Mouse (Mus musculus) spleen, adult 18-20 months (tissue): ENCODE data around the gene Trp53.
"Not testable (repeated sequence)": the region's sequence is repeated elsewhere in the genome, so short reads cannot be mapped to it uniquely, and the experiment has no call there.

Experiments
- DNase-seq, 2 experiments: peaks; one replicate each; pipeline ENCODE4 v3.0.0; 2022; ENCODE audit warnings: mixed read lengths in 2 of 2

The Trp53 gene

DNA sequence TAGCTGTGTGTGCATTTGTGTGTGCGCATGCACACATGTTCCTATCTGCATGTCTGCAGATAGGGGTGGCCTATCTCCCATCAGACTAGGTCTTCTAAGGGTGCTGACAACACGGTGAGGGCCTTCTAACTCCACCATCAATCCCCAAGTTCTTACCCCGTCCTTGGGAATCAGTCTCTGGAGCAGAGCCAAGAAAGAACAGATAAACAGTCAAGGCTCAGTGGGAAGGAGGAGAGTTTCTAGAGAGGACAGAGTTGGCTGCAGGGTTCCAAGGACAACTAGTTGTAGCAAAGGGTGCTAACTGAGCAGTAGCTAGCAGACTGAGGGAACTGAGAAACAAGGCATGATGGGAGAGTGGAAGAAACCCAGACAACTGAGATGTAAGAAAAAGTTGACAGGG, 21.6 kb downstream of the Trp53 start:
- DNase-seq, result no peak

DNA sequence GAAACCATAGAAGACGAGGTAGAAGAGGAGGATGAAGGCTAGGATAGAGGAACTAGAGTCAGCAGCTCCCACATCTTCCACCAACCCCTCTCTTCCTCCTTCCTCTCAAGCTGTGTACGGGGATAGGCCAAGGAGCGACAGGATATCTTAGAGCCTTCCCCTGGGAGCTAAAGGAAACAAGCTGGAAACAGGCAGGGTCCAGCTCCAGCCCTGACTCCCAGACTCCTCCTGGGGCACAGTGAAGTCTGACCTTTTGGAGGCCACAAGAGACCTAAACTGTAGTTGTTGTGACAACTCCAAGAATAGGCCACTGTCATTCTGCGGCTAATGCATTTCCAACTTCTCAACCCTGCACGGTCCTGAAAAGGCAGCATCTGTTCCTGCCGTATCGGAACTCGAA, 23.4 kb downstream of the Trp53 start:
- DNase-seq, result no peak

DNA sequence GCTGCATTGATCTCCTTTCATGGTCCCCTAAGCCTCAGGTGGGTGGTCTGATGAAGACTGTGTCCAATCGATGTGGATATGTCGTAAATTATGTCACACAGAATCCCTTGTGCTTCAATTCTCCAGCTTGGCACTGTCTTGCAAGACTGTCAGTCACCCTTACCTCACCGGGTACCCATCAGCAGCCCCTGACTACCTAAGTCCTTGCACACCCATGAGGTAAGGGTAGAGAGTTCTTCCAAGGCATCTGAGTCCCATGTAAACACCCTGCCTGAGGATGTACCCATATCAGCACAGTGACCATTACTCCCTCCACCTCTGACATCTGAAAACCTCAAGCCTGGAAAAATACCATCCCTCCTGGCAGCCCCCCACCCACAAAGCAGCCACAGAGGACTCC, 24.2 kb downstream of the Trp53 start:
- DNase-seq, result no peak

DNA sequence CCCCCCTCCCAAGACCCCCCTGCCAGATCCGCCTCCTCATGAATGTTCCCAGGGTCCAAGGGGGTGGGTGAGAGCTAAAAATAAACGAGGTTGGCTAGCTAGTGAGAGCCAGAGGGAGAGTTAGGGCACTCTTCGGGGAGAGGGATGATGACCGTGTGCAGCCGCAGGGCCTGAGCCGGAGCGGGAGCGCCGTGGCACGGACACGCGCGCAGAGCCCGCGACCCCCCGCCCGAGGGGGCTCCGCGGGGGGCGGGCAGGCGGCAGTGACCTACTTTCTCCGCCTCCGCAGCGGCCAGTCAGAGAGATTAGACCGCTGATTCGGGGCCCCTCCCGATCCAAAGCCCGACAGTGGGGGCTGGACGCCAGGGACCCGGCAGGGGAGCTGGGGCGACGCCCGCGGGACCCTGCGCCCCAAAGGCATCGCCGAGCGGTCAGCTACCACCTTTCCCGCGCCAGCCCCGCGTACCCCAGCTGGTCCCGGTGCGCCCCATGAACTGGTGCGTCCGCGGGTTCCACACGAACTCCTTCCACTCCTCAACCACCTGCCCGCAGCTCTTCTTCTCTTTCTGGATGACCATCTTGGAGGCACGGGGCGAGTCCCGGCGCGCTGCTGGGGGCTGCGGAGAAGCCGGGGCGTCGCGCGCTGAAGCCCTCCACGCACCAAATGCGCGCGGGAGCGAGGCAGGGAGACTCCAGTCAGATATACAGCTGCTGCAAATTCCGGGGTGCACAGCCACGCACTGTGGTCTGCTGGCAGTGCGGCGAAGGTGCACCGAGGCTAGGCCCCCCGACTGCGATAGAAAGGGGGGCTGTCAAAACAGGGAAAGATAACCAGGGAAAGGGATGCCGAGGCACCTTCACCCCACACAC, 24.9 kb downstream of the Trp53 start:
- no peak for DNase-seq

DNA sequence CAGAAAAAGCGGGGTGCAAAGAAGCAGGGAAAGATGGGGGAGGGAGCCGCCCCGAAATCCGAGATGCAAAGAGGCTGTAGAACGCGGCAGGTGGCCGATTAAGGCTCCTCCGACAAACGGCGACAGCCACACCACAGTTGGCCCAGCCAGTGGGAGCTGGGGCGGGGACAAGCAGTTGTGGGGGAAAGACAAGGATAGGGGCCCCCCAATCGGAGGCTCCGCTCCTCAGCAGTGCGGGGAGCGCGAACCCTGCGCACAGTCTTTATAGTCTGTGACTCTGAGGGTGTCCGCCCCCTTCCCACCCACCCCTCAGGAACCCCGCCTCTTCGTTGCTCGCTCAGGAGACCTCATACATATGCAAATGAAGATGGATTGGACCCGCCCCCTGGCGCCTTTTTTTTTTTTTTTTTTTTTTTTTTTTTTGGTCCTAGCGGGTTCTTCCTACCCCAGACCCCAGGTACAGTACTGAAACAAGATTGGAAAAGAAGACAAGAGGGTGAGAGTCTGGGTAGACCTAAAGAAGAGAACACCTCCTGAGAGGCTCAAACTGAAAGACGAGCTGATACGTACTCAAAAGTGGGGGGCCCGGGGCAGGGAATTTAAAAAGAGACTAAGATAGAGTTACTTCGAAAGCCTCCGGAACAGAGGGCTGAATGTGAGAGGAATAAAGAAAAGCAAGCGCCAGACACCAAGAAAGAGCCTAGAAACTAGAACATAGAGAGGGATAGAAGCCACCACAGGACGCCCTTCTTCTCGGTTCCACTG, 25.7 kb downstream of the Trp53 start, which contains the start of gene Atp1b2:
TSS of gene Atp1b2 (minus strand) at position 217 of the 765 bp plus-strand sequence.
- DNase-seq, result peak; percentile 25 to 35

DNA sequence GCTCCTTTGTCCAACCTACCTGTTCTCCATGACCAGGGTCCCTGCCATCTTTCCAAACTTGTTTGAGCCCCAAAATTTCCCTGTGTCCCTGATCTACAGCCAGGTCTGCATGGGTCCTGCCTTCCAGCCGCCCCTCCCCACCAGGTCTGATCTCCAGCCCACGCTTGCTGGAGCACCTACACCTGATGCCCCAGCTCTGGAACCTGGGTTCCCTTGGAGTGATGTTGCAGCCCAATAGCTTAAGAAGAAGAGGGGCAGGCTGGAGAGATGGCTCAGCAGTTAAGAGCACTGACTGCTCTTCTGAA, 26.3 kb downstream of the Trp53 start:
- DNase-seq, result no peak

DNA sequence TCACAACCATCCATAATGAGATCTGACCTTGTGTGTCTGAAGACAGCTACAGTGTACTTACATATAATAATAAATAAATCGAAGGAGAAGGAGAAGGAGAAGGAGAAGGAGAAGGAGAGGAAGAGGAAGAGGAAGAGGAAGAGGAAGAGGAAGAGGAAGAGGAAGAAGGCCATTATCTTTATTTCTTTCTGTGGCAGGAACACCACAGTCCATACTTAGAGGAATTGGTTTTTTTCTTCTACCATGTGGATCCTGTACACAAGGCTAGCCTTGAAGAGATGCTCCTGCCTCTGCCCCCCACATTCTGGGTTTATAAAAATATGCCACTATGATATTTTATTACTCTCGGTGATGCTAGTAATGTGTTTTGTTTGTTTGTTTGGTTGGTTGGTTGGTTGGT, 26.7 kb downstream of the Trp53 start:
- DNase-seq, result no peak

DNA sequence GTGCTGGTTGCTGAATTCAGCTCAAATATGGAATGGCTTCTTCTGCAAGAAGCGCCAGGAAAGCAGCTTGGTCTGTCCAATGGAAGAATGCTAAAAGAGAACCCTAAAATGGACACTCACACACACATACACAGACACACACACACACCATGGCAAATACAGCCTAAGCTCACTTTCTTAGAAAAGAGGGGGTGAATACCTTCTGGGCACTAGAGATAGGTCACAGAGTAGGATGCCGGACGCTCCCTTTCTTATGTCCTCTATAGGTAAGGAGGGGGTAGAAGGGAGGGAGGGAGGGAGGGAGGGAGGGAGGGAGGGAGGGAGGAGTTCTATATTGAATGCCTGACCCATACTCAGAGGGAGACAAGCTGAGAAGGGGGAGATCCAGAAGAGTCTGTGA, 28.4 kb downstream of the Trp53 start:
- no peak for DNase-seq

DNA sequence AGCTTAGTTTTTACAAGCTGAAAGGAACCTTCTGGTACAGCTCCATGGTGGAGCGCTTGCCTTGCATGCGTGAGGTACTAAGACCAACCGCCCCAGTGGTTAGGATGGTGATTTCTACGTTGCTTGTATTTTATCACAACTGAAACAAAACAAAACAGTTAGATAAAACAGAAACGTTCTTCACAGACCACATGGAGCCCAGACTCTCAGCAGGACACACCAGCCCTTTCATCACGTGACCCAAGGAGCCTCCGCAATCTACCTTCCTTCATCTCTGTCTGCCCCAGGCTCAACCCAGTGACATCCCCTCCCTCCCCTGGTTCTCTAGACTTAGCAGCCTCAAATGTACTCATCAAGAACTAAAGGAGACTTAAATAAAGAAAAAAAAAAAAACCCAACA, 29.3 kb downstream of the Trp53 start:
- no peak for DNase-seq

DNA sequence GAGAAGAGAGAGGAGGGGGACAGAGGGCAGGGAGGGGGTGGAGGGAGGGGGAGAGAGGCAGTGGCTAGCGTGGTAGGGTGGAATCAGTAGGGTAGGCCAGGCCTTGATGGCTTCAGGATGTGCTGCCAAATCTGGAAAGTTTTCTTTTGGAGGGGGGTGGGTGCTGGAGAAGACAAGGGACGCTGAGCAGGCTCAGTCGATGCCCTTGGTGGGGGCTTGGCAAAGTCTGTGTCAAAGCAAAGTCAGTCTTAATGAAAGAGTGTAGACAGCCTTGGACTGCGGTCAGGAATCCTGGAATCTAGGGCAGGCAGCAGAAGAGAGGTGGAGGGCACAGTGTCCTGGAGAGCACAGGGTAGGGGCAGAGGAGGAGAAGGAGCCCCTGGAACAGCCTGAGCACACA, 30.7 kb downstream of the Trp53 start:
- no peak for DNase-seq

DNA sequence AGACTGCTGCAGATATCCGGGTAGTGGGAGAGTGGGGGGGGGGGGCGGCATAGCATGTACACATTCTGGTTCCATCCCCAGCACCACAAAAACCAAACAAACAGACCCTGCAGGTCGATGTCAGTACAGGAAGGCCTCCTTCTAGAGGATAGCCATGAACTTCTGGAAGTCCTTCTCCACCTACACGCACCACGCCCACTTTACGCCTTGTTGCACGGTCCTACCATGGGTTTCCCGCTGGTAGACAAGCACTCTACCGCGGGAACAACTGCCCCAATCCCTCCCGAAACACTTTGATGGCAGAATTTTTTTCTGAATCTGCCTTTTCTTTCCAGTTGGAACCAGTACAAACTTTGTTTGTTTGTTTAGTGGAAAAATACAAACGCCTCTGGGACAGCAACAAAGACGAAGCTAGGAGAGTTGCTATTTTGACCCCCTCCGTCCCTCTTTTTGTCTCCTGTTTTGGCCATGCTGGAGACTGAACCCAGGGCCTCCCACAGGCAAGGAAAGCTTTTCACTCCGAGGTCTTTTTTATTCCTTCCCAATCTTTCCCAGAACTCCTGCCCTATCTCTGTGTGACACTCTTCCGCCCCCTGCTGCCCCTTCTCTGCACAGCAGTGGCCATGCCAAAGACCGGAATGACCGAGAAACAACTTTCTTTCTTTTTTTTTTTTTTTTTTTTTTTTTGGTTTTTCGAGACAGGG, 33.5 kb downstream of the Trp53 start:
- peak; percentile 57 to 74 for DNase-seq

DNA sequence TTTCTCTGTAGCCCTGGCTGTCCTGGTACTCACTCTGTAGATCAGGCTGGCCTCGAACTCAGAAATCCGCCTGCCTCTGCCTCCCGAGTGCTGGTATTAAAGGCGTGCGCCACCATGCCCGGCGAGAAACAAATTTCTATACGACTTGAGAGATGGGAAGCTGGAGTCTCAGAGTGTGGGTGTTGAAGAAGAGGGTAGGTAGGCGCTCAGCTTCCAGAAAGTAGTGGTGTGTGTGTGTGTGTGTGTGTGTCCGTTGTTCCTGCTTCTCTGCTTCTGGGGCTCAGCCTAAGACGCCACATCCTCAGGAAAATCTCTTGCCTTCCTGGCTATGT, 34.1 kb downstream of the Trp53 start:
- not testable (repeated sequence) for DNase-seq

DNA sequence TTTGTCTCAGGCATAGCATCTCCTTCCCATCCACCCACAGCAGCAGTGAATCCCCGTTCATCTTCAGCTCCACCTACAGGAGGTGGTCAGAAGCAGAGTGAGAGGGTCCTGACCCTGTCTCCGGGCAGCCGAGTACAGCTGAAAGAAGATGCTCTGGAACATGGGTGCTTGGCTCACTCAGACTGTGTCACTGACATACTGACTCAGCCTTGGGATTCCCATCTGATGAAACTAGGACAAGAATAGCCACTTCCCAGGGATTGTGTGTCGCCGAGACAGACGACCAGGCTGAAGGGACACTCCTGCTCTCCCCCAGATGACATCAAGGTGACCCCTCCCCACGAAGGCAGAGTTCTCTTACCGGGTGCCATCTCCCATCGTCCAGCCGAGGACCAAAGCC, 36.6 kb downstream of the Trp53 start:
- DNase-seq, result no peak

DNA sequence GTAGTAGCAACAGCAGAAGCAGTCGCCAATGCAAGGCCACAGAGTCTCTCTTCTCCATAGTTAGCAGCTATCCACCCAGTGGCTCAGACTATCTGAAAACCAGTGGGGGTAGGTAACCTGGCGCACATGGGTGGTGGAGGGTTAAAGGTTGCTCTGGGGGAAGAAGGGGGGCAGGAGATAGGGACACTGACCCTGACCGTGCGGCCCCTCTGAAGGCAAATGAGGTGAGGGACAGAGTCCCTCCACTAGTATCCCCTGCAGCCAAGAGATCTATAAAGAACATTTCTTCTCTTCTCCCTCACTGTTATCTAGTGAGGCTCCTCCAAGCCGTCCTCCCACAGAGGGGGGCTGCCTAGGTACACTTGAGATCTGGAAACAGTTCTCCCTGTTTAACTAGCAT, 37.6 kb downstream of the Trp53 start, which contains the start of gene Shbg:
TSS of gene Shbg (minus strand) at position 101 of the 400 bp plus-strand sequence.
- DNase-seq, result no peak

DNA sequence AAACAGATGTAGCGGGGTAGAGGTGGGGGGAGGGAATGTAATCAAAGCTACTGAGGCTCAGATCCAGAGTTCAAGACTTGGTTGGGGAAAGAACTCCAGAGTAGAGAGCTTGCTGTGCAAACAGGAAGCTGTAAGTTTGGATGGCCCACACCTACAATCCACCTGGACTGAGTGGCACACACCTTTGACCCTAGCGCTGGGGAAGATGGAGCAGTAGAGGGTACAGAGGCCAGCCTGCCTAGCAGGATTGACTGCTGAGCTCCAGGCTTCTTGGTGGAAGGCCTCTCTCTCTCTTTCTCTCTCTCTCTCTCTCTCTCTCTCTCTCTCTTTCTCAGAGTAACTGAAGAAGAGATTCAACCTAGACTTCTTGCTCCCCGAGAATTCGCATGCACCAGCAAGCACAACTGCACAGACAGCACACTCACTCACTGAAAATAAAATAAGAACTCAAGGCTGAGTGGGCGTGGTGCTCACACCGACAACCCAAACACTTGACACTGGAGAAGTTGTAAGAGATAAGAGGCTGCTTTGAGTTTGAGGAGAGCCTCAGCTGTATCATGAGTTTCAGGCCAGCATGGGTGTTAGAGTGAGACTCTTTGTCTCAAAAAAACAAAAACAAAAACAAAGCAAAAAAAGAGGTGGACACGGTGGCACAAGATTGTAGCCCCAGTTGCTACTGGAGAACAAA, 40.4 kb downstream of the Trp53 start:
- DNase-seq, result no peak

DNA sequence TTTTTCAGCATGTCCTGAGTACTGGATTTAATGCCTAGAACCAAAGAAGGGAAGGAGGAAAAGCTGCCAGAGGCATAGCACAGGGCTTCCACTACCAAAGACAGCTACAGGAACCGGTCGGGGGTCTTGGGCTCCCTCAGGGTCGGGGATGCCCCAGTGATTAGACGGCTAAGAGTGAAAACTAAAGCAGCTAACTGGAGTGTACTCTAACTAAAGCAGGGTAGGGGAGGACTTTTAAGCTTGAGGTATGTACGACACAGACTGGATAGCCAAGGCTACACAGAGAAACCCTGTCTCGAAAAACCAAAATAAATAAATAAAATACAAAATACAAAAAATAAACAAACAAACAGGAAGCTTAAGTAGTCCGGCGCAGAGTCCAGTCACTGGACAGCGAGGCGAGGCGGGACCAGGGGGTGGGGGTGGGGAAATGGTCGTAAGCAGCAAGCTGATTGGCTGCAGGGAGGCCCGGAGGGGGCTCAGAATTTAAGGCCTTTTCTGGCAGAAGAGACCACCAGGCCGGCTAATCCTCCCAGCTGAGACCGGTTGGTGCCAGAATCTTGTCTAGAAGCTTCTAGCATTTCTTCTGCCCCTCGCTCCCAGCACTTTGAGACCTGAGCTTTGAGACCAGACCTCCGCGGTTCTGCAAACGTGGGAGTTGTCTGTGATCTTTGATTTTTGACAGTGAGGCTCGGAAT, 41.6 kb downstream of the Trp53 start, which contains the start of gene Sat2:
TSS of gene Sat2 (plus strand) at position 454 of the 698 bp plus-strand sequence.
- no peak for DNase-seq

DNA sequence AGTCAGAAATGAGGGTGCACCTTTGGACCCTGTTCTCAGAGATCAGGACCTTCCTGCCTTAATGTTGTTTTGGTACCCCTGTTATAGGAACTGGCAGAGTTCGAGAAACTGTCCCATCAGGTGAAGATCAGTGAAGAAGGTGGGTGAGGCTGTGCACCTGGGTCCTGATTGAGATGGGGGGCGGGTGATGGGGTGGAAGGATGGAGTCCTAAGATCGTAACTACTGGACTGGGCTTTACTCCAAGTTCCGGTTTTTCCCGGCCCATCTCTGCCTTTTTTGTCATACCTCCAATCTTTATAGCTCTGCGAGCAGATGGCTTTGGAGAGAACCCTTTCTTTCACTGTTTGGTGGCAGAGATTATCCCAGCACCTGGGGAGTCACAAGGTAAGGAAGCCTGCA, 42.2 kb downstream of the Trp53 start:
- DNase-seq, result no peak

DNA sequence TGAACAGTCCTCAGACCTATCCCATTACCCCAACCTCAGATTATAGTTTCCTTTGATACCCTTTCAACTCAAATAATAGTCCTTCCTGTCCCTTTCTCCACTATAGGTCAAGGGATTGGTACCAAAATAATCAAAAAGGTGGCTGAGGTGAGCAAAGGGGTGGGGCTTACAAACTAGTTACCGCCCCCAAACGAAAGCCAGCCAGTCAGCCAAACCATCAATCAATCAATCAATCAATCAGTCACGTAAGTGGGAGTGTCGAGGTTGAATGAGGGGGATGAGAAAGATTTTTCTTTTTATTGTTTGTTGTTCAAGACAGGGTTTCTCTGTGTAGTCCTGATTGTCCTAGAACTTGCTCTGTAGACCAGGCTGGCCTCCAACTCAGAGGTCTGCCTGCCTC, 42.8 kb downstream of the Trp53 start:
- no peak for DNase-seq

DNA sequence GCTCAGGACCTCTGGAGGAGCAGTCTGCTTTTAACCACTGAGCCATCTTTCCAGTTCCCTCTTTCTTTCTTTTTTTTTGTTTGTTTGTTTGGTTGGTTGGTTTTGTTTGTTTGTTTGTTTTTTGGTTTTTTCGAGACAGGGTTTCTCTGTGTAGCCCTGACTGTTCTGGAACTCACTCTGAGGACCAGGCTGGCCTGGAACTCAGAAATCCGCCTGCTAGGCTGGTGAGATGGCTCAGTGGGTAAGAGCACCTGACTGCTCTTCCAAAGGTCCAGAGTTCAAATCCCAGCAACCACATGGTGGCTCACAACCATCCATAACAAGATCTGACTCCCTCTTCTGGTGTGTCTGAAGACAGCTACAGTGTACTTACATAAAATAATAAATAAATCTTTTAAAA, 44.2 kb downstream of the Trp53 start:
- not testable (repeated sequence) for DNase-seq

DNA sequence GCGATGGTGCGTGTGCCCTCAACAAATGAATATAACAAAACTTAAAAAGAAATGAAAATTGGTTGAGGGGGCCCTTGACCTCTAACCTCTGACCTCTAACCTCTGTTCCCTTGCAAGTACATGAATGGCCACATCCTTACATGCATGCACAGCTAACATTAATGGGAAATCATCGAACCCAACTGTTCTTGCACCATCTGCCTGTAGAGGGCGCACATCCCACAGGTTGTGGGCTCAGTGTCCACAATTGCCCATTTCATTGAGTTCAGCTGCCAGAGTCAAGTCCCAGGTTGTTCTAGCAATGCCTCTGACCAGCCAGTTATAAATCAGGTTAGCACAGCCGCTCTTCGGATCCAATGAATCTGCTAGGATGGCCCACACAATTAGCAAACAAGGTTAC, 48.1 kb downstream of the Trp53 start:
- peak; percentile 50 to 79 for DNase-seq

DNA sequence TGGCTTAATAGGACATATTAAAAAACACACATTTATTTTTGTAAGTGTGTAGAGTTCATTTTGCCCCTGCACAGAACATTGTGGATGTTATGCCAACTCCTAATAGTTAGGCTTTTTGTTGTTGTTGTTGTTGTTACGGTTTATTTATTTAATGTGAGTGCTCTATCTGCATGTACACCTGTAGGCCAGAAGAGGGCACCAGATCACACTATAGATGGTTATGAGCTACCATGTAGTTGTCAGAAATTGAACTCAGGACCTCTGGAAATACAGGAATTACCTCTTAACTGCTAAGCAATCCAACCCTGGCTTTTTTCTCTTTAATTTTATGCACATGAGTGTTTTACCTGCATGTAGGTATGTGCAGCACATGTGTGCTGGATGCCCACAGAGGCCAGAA, 49.6 kb downstream of the Trp53 start:
- no peak for DNase-seq
